Mouse (Mus musculus) MEL (cell line): Measurements from ENCODE around the gene Adam12.

ENCODE experiments used
- CHD1 ChIP-seq: IDR thresholded peaks from 2 replicates; pipeline ENCODE4 v1.6.1; 2012; ENCODE audit warnings: low read depth, mild to moderate bottlenecking, inconsistent platforms, low read length, improper control_type of control experiment
- CTCF ChIP-seq, 3 experiments: IDR thresholded peaks in 2 of 3; conservative IDR thresholded peaks in 1 of 3; 2 replicates each; pipeline ENCODE4 v1.5.1; 2011 to 2012; ENCODE audit warnings: low read length in 3 of 3, low read depth in 2 of 3, mild to moderate bottlenecking in 2 of 3, improper control_type of control experiment in 1 of 3, inconsistent platforms in 1 of 3, mixed read lengths in 1 of 3, moderate library complexity in 1 of 3; ENCODE audit not compliant: control insufficient read depth in 1 of 3, insufficient read depth in 1 of 3, poor library complexity in 1 of 3, severe bottlenecking in 1 of 3
- EP300 ChIP-seq, 2 experiments: IDR thresholded peaks; 2 replicates each; pipeline ENCODE4 v1.6.1; 2011; ENCODE audit warnings: improper control_type of control experiment in 2 of 2, low read length in 2 of 2, low read depth in 1 of 2, mild to moderate bottlenecking in 1 of 2
- KAT2A ChIP-seq: conservative IDR thresholded peaks from 2 replicates; pipeline ENCODE4 v1.6.1; 2012; ENCODE audit warnings: low read depth, low read length, improper control_type of control experiment, inconsistent platforms
- MAFK ChIP-seq: IDR thresholded peaks from 2 replicates; pipeline ENCODE4 v1.6.1; 2011; ENCODE audit warnings: low read depth, mild to moderate bottlenecking, low read length, improper control_type of control experiment, borderline replicate concordance
- MXI1 ChIP-seq: IDR thresholded peaks from 2 replicates; pipeline ENCODE4 v1.6.1; 2011; ENCODE audit warnings: mild to moderate bottlenecking, low read depth, low read length, improper control_type of control experiment
- POLR2A ChIP-seq, 2 experiments: IDR thresholded peaks; 2 replicates each; pipeline ENCODE4 v1.6.1; 2011 to 2012; ENCODE audit warnings: low read length in 2 of 2, mild to moderate bottlenecking in 2 of 2, control low read depth in 1 of 2, improper control_type of control experiment in 1 of 2, low read depth in 1 of 2, moderate library complexity in 1 of 2; ENCODE audit not compliant: control insufficient read depth in 1 of 2, insufficient read depth in 1 of 2, poor library complexity in 1 of 2
- POLR2AphosphoS5 ChIP-seq: IDR thresholded peaks from 2 replicates; pipeline ENCODE4 v1.6.1; 2012; ENCODE audit warnings: low read depth, borderline replicate concordance, mild to moderate bottlenecking, inconsistent platforms, low read length, moderate library complexity, mixed read lengths
- SMC3 ChIP-seq: IDR thresholded peaks from 2 replicates; pipeline ENCODE4 v1.6.1; 2011; ENCODE audit warnings: low read depth, low read length, improper control_type of control experiment

DNA sequence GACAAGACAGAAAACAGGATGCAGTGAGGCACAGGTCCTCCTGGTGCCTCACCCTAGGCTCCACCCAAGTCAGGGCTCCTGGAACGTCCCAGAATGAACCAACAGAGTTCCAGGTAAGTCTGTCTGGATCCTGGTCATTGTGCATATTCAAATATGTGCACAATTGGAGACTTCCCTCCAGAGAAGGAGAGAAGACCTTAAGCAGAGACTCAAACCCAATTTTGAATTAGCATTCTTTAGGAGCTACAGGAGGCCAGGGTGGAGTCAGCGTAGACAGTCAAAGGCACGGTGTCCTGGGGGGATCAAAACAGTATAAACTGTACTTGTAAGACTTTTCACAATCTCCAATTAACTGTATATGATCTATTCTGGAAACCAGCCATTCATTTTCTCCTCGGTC lies 40.5 kb upstream of the Adam12 start:
- TF ChIP-seq EP300 (IDR thresholded peaks at IDR 0.05; ENCODE audit: low read depth in 1 of 2, low read length in 2 of 2) (no peak), POLR2A (IDR thresholded peaks at IDR 0.05; ENCODE audit: control insufficient read depth in 1 of 2, insufficient read depth in 1 of 2, low read depth in 1 of 2, low read length in 2 of 2, poor library complexity in 1 of 2) (no peak), POLR2AphosphoS5 (no peak), CHD1 (no peak), MAFK (no peak), SMC3 (no peak), MXI1 (no peak), KAT2A (no peak), CTCF (IDR thresholded peaks at IDR 0.05 in 2 of 3, conservative IDR thresholded peaks at IDR 0.05 in 1 of 3; ENCODE audit: control insufficient read depth in 1 of 3, insufficient read depth in 1 of 3, low read depth in 2 of 3, low read length in 3 of 3, poor library complexity in 1 of 3, severe bottlenecking in 1 of 3) (no peak)
